Mouse (Mus musculus) midbrain, postnatal 0 days (tissue): Measurements from ENCODE around the gene Cdh1. TPM values are rescaled to one million over a fixed set of nuclear protein-coding genes. Genes with fewer than 3 reads are reported as not detected.

ENCODE experiments used
- ATAC-seq: fragments of 200-750 bp; cut with Nextera tagmentation; 2 replicates; pipeline ENCODE4 v1.8.0; 2017; ENCODE audit warnings: moderate number of reproducible peaks, mild to moderate bottlenecking, moderate TSS enrichment, moderate library complexity; ENCODE audit not compliant: low FRiP score
- DNase-seq: peaks from one replicate; pipeline ENCODE4 v3.0.0-alpha.2; 2015; ENCODE audit warnings: low spot score
- H3K27ac ChIP-seq: fragments of 300-500 bp; sonication (generic); 2 replicates; pipeline ENCODE4 v1.5.1; 2014; ENCODE audit warnings: low read depth, mild to moderate bottlenecking, low read length, mixed read lengths
- H3K27me3 ChIP-seq: fragments of 300-500 bp; sonication (generic); 2 replicates; pipeline ENCODE4 v1.6.1; 2014; ENCODE audit warnings: low read length, control low read depth, mixed read lengths; ENCODE audit not compliant: insufficient read depth
- H3K36me3 ChIP-seq: fragments of 300-500 bp; sonication (generic); 2 replicates; pipeline ENCODE4 v1.6.1; 2014; ENCODE audit warnings: low read length, control low read depth, mixed read lengths; ENCODE audit not compliant: insufficient read depth
- H3K4me1 ChIP-seq: fragments of 300-500 bp; sonication (generic); 2 replicates; pipeline ENCODE4 v1.6.1; 2014; ENCODE audit warnings: mild to moderate bottlenecking, control low read depth, antibody characterized with exemption, low read length, mixed read lengths; ENCODE audit not compliant: insufficient read depth
- H3K4me2 ChIP-seq: fragments of 300-500 bp; sonication (generic); 2 replicates; pipeline ENCODE4 v1.6.1; 2014; ENCODE audit warnings: low read depth, mild to moderate bottlenecking, low read length, mixed read lengths; ENCODE audit not compliant: poor library complexity, severe bottlenecking
- H3K4me3 ChIP-seq: fragments of 300-500 bp; sonication (generic); 2 replicates; pipeline ENCODE4 v1.5.1; 2014; ENCODE audit warnings: low read depth, mild to moderate bottlenecking, low read length, moderate library complexity
- H3K9ac ChIP-seq: fragments of 300-500 bp; sonication (generic); replicated peaks from 2 replicates; pipeline ENCODE4 v1.6.1; 2014; ENCODE audit warnings: mild to moderate bottlenecking, low read length, moderate library complexity, mixed read lengths; ENCODE audit not compliant: poor library complexity, severe bottlenecking
- H3K9me3 ChIP-seq: fragments of 300-500 bp; sonication (generic); 2 replicates; pipeline ENCODE4 v1.6.1; 2016; ENCODE audit warnings: low read length, control low read depth
- CTCF ChIP-seq: IDR thresholded peaks from 2 replicates; pipeline ENCODE4 v1.5.1; 2016; ENCODE audit warnings: antibody characterized with exemption, mild to moderate bottlenecking
- WGBS: fragments of 180-500 bp; shearing (Covaris S2); extraction: QIAGEN DNeasy Blood & Tissue Kit; methylation state at CpG from one replicate; pipeline ENCODE4 v1.1.7; 2014; 5-methylcytosine and 5-hydroxymethylcytosine counted together
- polyA plus RNA-seq: library from polyadenylated mRNA; unstranded; fragments of >200 nt; fragmentation: Nextera tagmentation; extraction: Ambion mirVana; gene quantifications from 2 replicates; pipeline ENCODE4 v1.2.1, GENCODE M21; 2015
- total RNA-seq: library from RNA; depleted of rRNA; stranded (reverse); fragments of >200 nt; gene quantifications from 2 replicates; pipeline ENCODE4 v1.2.3, GENCODE M21; 2014; rRNA removed

Gene Cdh1
- 7.9 and 8.8 TPM in 2 replicates for total RNA-seq
- polyA plus RNA-seq, result 6.4 and 6.9 TPM in 2 replicates

GRCm38 (mm10) chr8:106603131-106603819 is at the start of gene Cdh1:
TSS of gene Cdh1 (plus strand) at chr8:106603351.
- H3K9ac ChIP-seq, result no peak within 1 kb of the TSS

GRCm38 (mm10) chr8:106554011-106554410 is 49.1 kb upstream of the Cdh1 start:
- WGBS, result 96% methylated on average over 5 of the region's 5 CpGs
- no peaks in the 10 kb centered on the region for H3K27me3 ChIP-seq
- H3K36me3 ChIP-seq, result no peaks in the 10 kb centered on the region
- no peak for TF ChIP-seq CTCF
- DNase-seq, result no peak
- no peak for ATAC-seq
- no peak overlapping the region for H3K27ac ChIP-seq
- H3K4me1 ChIP-seq, result no peaks in the 10 kb centered on the region
- H3K9ac ChIP-seq, result no peak overlapping the region
- H3K9me3 ChIP-seq, result no peaks in the 10 kb centered on the region
- no peak overlapping the region for H3K4me3 ChIP-seq
- H3K4me2 ChIP-seq, result no peak overlapping the region

More at GRCm38 (mm10) chr8:106603131-106603819, at the start of gene Cdh1:
- H3K9me3 ChIP-seq, result no peaks in the 10 kb centered on the region
- DNase-seq (peak; percentile 30), ATAC-seq (peak; percentile 54)
- TF ChIP-seq CTCF, result peak; percentile 34; the same call in 1 of the 2 replicates
- no peaks in the 10 kb centered on the region for H3K36me3 ChIP-seq
- no peak within 1 kb of the TSS for H3K27ac ChIP-seq
- H3K27me3 ChIP-seq, result peaks cover 33% of the 10 kb centered on the region
- peaks cover 6% of the 10 kb centered on the region; the same call in 1 of the 2 replicates for H3K4me1 ChIP-seq
- WGBS, result under 1% methylated on average over 53 of the region's 53 CpGs
- peak within 1 kb of the TSS; percentile 52 for H3K4me3 ChIP-seq
- H3K4me2 ChIP-seq, result peak within 1 kb of the TSS; percentile 92

GRCm38 (mm10) chr8:106556068-106556645 is 47.0 kb upstream of the Cdh1 start:
- H3K36me3 ChIP-seq, result no peaks in the 10 kb centered on the region
- H3K4me3 ChIP-seq, result no peak overlapping the region
- ATAC-seq, result no peak
- no peak overlapping the region for H3K27ac ChIP-seq
- no peaks in the 10 kb centered on the region for H3K4me1 ChIP-seq
- H3K27me3 ChIP-seq, result no peaks in the 10 kb centered on the region
- no peak for TF ChIP-seq CTCF
- no peak for DNase-seq
- no peak overlapping the region for H3K4me2 ChIP-seq
- WGBS, result 88% methylated on average over 5 of the region's 7 CpGs
- H3K9ac ChIP-seq, result no peak overlapping the region
- H3K9me3 ChIP-seq, result no peaks in the 10 kb centered on the region

GRCm38 (mm10) chr8:106559844-106560243 is 43.3 kb upstream of the Cdh1 start:
- Histone ChIP-seq H3K27ac (no peak overlapping the region), H3K4me2 (no peak overlapping the region), H3K9me3 (no peaks in the 10 kb centered on the region), H3K27me3 (no peaks in the 10 kb centered on the region), H3K9ac (no peak overlapping the region), H3K36me3 (no peaks in the 10 kb centered on the region), H3K4me1 (no peaks in the 10 kb centered on the region), H3K4me3 (no peak overlapping the region)
- no peak for ATAC-seq
- TF ChIP-seq CTCF, result no peak
- no peak for DNase-seq
- 70% methylated on average over 9 of the region's 9 CpGs for WGBS

GRCm38 (mm10) chr8:106561097-106561865 is 41.9 kb upstream of the Cdh1 start:
- Histone ChIP-seq H3K9ac (no peak overlapping the region), H3K36me3 (no peaks in the 10 kb centered on the region), H3K9me3 (no peaks in the 10 kb centered on the region), H3K4me3 (no peak overlapping the region), H3K4me1 (no peaks in the 10 kb centered on the region), H3K27ac (no peak overlapping the region), H3K4me2 (no peak overlapping the region), H3K27me3 (no peaks in the 10 kb centered on the region)
- 33% methylated on average over 21 of the region's 21 CpGs for WGBS
- ATAC-seq, result no peak
- peak; percentile 15 for DNase-seq
- peak; percentile 71 for TF ChIP-seq CTCF
